Mouse (Mus musculus): ENCODE results near the gene Thap2.

DNA sequence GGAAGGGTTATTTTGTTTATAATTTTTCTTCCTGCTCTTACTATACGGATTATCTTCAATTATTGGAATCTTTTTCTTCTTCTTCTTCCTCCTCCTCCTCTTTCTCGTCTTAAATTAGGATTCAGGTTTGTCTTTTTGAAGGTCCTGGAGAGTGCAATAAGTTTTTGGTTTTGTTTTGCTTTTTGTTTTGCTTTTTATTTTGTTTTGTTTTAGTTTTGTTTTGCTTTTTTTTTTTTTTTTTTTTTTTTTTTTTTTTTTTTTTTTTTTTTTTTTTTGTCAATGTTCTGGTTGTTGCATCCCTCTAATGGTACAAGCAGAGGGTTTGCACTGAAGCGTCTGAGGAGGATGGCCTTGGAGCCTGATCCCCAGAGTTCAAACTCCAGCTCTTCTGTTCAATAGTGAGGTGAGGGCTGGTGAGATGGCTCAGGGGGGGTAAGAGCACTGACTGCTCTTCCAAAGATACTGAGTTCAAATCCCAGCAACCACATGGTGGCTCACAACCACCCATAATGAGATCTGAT is 55.2 kb downstream of the Thap2 start:
- TF ChIP-seq CHD2 (IDR thresholded peaks at IDR 0.05; ENCODE audit: low read depth, low read length) (no peak), ZNF384 (IDR thresholded peaks at IDR 0.05; ENCODE audit: low read depth, low read length) (peak; percentile 88), HCFC1 (IDR thresholded peaks at IDR 0.05; ENCODE audit: borderline replicate concordance, insufficient read depth, low read length) (no peak), ZC3H11A (IDR thresholded peaks at IDR 0.05; ENCODE audit: borderline replicate concordance, low read depth, low read length) (no peak), MAFK (IDR thresholded peaks at IDR 0.05; ENCODE audit: insufficient read depth, low read depth, low read length) (no peak)
